Mouse (Mus musculus) intestine, postnatal 0 days (tissue): ENCODE results near the gene Olfr774. TPM values are rescaled to one million over a fixed set of nuclear protein-coding genes. Genes with fewer than 3 reads are reported as not detected.
"Not testable (repeated sequence)": the region's sequence is repeated elsewhere in the genome, so short reads cannot be mapped to it uniquely, and the experiment has no call there.

ENCODE experiments used
- ATAC-seq: fragments of 200-750 bp; cut with Nextera tagmentation; 2 replicates; pipeline ENCODE4 v1.8.0; 2017; ENCODE audit warnings: mild to moderate bottlenecking, moderate TSS enrichment, moderate library complexity
- H3K27ac ChIP-seq: fragments of 300-500 bp; sonication (generic); 2 replicates; pipeline ENCODE4 v1.5.1; 2014; ENCODE audit warnings: mild to moderate bottlenecking, low read depth, low read length, moderate library complexity
- H3K27me3 ChIP-seq: fragments of 300-500 bp; sonication (generic); replicated peaks from 2 replicates; pipeline ENCODE4 v1.6.1; 2014; ENCODE audit warnings: low read length, mixed read lengths; ENCODE audit not compliant: control insufficient read depth, insufficient read depth
- H3K36me3 ChIP-seq: fragments of 300-500 bp; sonication (generic); 2 replicates; pipeline ENCODE4 v1.6.1; 2014; ENCODE audit warnings: mild to moderate bottlenecking, moderate library complexity; ENCODE audit not compliant: control insufficient read depth, insufficient read depth
- H3K4me1 ChIP-seq: fragments of 300-500 bp; sonication (generic); replicated peaks from 2 replicates; pipeline ENCODE4 v1.6.1; 2014; ENCODE audit warnings: antibody characterized with exemption, low read length, mixed read lengths; ENCODE audit not compliant: control insufficient read depth, insufficient read depth
- H3K4me2 ChIP-seq: fragments of 300-500 bp; sonication (generic); replicated peaks from 2 replicates; pipeline ENCODE4 v1.6.1; 2014; ENCODE audit warnings: low read depth, mild to moderate bottlenecking, moderate library complexity
- H3K4me3 ChIP-seq: fragments of 300-500 bp; sonication (generic); 2 replicates; pipeline ENCODE4 v1.5.1; 2014; ENCODE audit warnings: low read depth, low read length
- H3K9ac ChIP-seq: fragments of 300-500 bp; sonication (generic); 2 replicates; pipeline ENCODE4 v1.6.1; 2014; ENCODE audit warnings: mild to moderate bottlenecking, low read depth, low read length
- H3K9me3 ChIP-seq: fragments of 300-500 bp; sonication (generic); 2 replicates; pipeline ENCODE4 v1.6.1; 2016; ENCODE audit warnings: mixed run types; ENCODE audit not compliant: control insufficient read depth
- CTCF ChIP-seq: sonication (generic); IDR thresholded peaks from 2 replicates; pipeline ENCODE4 v1.5.1; 2016; ENCODE audit warnings: low read depth, mild to moderate bottlenecking, control low read depth, antibody characterized with exemption, moderate library complexity
- WGBS: fragments of 180-500 bp; shearing (Covaris S2); extraction: QIAGEN DNeasy Blood & Tissue Kit; methylation state at CpG from one replicate; pipeline ENCODE4 v1.1.7; 2014; 5-methylcytosine and 5-hydroxymethylcytosine counted together
- polyA plus RNA-seq: library from polyadenylated mRNA; unstranded; fragments of >200 nt; fragmentation: Nextera tagmentation; extraction: Ambion mirVana; gene quantifications from 2 replicates; pipeline ENCODE4 v1.2.1, GENCODE M21; 2015

Olfr774 gene
- not detected in 2 replicates for polyA plus RNA-seq

DNA sequence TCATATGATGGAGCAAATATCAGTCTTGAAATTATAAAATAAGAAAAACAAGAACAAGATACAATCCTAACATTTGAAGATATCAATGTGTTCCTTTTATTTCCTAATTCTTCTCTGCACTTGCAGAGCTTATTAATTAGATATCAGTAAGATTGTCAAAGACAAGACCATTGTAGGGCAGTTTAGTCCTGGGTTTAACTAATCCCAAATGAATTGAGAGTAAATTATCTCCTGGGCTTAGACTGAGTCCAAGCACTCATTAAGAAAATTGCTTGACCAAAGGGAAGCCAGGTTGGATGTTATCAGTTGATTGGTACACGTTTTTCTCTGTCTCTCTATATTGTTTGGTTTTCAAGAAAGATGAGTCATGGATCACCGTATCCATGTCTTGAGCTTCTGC, at the start of gene Olfr774:
Gene Olfr774, plus strand, starts transcription at position 301 of the 400 bp plus-strand sequence.
- Histone ChIP-seq H3K4me3 (no peak within 1 kb of the TSS), H3K4me2 (no peak within 1 kb of the TSS), H3K4me1 (no peaks in the 10 kb centered on the region), H3K36me3 (no peaks in the 10 kb centered on the region), H3K9me3 (no peaks in the 10 kb centered on the region), H3K27ac (no peak within 1 kb of the TSS), H3K9ac (no peak within 1 kb of the TSS), H3K27me3 (no peaks in the 10 kb centered on the region)
- WGBS: 66% methylated on average over 2 of the region's 2 CpGs
- ATAC-seq: no peak
- no peak for TF ChIP-seq CTCF

DNA sequence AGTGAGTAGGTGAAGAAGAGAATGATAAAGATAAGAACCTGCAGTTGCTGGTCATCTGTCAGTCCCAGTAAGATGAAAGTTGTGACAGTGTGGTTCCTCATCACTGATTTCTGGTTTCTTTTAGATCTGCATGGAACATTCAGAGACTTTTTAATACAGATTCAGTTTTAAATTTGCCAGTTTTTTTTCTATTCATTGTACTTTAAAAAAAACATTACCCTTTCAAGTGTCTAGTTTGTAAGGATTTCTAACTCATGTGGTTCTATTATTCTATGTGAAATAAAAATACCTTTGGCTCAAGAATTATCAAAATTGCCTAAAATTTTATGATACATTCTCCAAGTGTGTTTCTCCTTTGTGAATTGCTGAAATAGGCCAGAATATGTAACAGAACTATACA, 48.7 kb upstream of the Olfr774 start, which contains the start of gene Olfr773:
Gene Olfr773, minus strand, starts transcription at position 101 of the 400 bp plus-strand sequence.
- not testable (repeated sequence) for H3K4me3 ChIP-seq, H3K4me1 ChIP-seq, H3K27me3 ChIP-seq, H3K4me2 ChIP-seq, H3K9ac ChIP-seq, H3K36me3 ChIP-seq, ATAC-seq, H3K27ac ChIP-seq, H3K9me3 ChIP-seq

DNA sequence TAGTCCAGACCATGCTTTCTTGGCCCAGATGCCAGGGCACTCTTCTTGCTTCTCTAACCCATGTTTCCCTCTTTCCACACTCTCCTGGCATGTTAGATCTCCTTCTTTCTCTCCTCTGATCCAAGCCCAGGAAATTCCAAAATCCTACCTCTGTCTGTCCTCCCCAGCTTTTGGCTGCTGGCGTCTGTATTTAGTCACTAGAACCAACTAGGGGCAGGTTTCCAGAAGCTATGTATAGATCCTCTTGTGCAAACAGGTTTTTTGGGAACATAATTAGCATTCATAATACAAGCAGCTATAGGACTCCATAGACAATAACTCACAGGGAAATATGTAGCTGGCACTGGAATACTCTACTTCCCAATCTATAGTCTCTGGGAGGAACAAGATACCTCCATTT, 5.3 kb upstream of the Olfr774 start:
- Histone ChIP-seq H3K9me3 (no peaks in the 10 kb centered on the region), H3K9ac (no peak overlapping the region), H3K4me1 (no peaks in the 10 kb centered on the region), H3K4me3 (no peak overlapping the region), H3K36me3 (no peaks in the 10 kb centered on the region), H3K27me3 (no peaks in the 10 kb centered on the region), H3K4me2 (no peak overlapping the region), H3K27ac (no peak overlapping the region)
- no peak for ATAC-seq
- WGBS: 96% methylated on average over 1 of the region's 1 CpGs
- no peak for TF ChIP-seq CTCF

DNA sequence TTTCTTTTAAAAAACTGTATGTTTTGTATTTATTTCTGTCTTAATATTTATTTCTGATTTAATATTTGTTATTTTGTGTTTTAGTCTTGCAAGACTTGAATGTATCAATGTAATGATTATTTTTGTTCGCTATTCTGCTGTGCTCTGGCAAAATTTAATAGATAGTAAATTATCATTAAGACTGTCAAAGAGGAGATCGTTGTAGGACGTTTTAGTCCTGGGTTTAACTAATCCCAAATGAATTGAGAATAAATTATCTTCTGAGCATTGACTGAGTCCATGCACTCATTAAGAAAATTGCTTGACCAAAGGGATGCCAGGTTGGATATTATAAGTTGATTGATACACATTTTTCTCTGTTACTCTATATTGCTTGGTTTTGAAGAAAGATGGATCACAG, 12.1 kb downstream of the Olfr774 start, which contains the start of gene Olfr775:
Gene Olfr775, plus strand, starts transcription at position 301 of the 400 bp plus-strand sequence.
- no peaks in the 10 kb centered on the region for H3K4me1 ChIP-seq
- no peak for TF ChIP-seq CTCF
- ATAC-seq: no peak
- WGBS: 74% methylated on average over 3 of the region's 3 CpGs
- no peaks in the 10 kb centered on the region for H3K9me3 ChIP-seq
- no peaks in the 10 kb centered on the region for H3K36me3 ChIP-seq
- no peak within 1 kb of the TSS for H3K9ac ChIP-seq
- H3K4me2 ChIP-seq: no peak within 1 kb of the TSS
- H3K27ac ChIP-seq: no peak within 1 kb of the TSS
- no peak within 1 kb of the TSS for H3K4me3 ChIP-seq
- H3K27me3 ChIP-seq: no peaks in the 10 kb centered on the region

- H3K9ac ChIP-seq: no peak within 1 kb of the TSS
- no peaks in the 10 kb centered on the region for H3K36me3 ChIP-seq
- H3K27ac ChIP-seq: no peak within 1 kb of the TSS
- H3K4me1 ChIP-seq: no peaks in the 10 kb centered on the region
- H3K4me2 ChIP-seq: no peak within 1 kb of the TSS
- no peak for ATAC-seq
- H3K27me3 ChIP-seq: no peaks in the 10 kb centered on the region
- TF ChIP-seq CTCF: no peak
- H3K9me3 ChIP-seq: no peaks in the 10 kb centered on the region
- H3K4me3 ChIP-seq: no peak within 1 kb of the TSS
These were observed 22.8 kb downstream of the Olfr774 start, which contains the start of gene Olfr776 for GRCm38 (mm10) chr10:129258827-129259226. Gene Olfr776, plus strand, starts transcription at chr10:129259127.

- Histone ChIP-seq H3K27ac (no peak within 1 kb of the TSS), H3K4me3 (no peak within 1 kb of the TSS), H3K27me3 (no peaks in the 10 kb centered on the region), H3K9ac (no peak within 1 kb of the TSS), H3K4me2 (no peak within 1 kb of the TSS), H3K36me3 (no peaks in the 10 kb centered on the region), H3K9me3 (no peaks in the 10 kb centered on the region), H3K4me1 (no peaks in the 10 kb centered on the region)
- TF ChIP-seq CTCF: no peak
- 89% methylated on average over 2 of the region's 2 CpGs for WGBS
- no peak for ATAC-seq
These were observed 35.1 kb downstream of the Olfr774 start, which contains the start of gene Olfr777 for GRCm38 (mm10) chr10:129271081-129271535. Gene Olfr777, minus strand, starts transcription at chr10:129271485.

Other genes starting within 250 kb of the Olfr774 start
- gene Olfr9, start 246.8 kb upstream of the Olfr774 start, polyA plus RNA-seq: not detected in 2 replicates
- gene Olfr763, start 225.4 kb upstream of the Olfr774 start, polyA plus RNA-seq: not detected in 2 replicates
- gene Olfr764-ps1, start 196.3 kb upstream of the Olfr774 start, polyA plus RNA-seq: not detected in 2 replicates
- not detected in 2 replicates for gene Olfr765, start 186.2 kb upstream of the Olfr774 start, polyA plus RNA-seq
- not detected in 2 replicates for gene Olfr766-ps1, start 167.2 kb upstream of the Olfr774 start, polyA plus RNA-seq
- not detected in 2 replicates for gene Olfr767, start 153.3 kb upstream of the Olfr774 start, polyA plus RNA-seq
- not detected in 2 replicates for gene Olfr768, start 136.8 kb upstream of the Olfr774 start, polyA plus RNA-seq
- not detected in 2 replicates for gene Olfr769, start 118.3 kb upstream of the Olfr774 start, polyA plus RNA-seq
- gene Olfr770, start 97.2 kb upstream of the Olfr774 start, polyA plus RNA-seq: not detected in 2 replicates
- gene Olfr771, start 71.5 kb upstream of the Olfr774 start, polyA plus RNA-seq: not detected in 2 replicates
- gene Olfr772, start 58.3 kb upstream of the Olfr774 start, polyA plus RNA-seq: not detected in 2 replicates
- not detected in 2 replicates for gene Olfr773, start 48.8 kb upstream of the Olfr774 start, polyA plus RNA-seq
- gene Olfr775, start 12.2 kb downstream of the Olfr774 start, polyA plus RNA-seq: not detected in 2 replicates
- gene Olfr776, start 22.9 kb downstream of the Olfr774 start, polyA plus RNA-seq: not detected in 2 replicates
- gene Olfr777, start 35.3 kb downstream of the Olfr774 start, polyA plus RNA-seq: not detected in 2 replicates
- gene Olfr780, start 81.9 kb downstream of the Olfr774 start, polyA plus RNA-seq: not detected in 2 replicates
- not detected in 2 replicates for gene Olfr781, start 92.7 kb downstream of the Olfr774 start, polyA plus RNA-seq
- gene Olfr782, start 112.6 kb downstream of the Olfr774 start, polyA plus RNA-seq: not detected in 2 replicates
- 0.04 TPM in 1 of 2 replicates, not detected in the other for gene Olfr784, start 147.9 kb downstream of the Olfr774 start, polyA plus RNA-seq
- not detected in 2 replicates for gene Olfr785, start 169.2 kb downstream of the Olfr774 start, polyA plus RNA-seq
- not detected in 2 replicates for gene Olfr786, start 191.1 kb downstream of the Olfr774 start, polyA plus RNA-seq
- gene Olfr787, start 225.7 kb downstream of the Olfr774 start, polyA plus RNA-seq: not detected in 2 replicates
- gene Olfr788, start 234.8 kb downstream of the Olfr774 start, polyA plus RNA-seq: not detected in 2 replicates
- gene Olfr789, start 248.5 kb downstream of the Olfr774 start, polyA plus RNA-seq: not detected in 2 replicates